Mouse (Mus musculus): ENCODE measurements at regions not wholly inside any gene's neighbourhood (a gene's known extent, or its start where the extent isn't known, plus 50 kb on each side); places are given as distances from the start of the nearest gene placed in this dataset.
"Not testable (repeated sequence)": the region's sequence is repeated elsewhere in the genome, so short reads cannot be mapped to it uniquely, and the experiment has no call there.

DNA sequence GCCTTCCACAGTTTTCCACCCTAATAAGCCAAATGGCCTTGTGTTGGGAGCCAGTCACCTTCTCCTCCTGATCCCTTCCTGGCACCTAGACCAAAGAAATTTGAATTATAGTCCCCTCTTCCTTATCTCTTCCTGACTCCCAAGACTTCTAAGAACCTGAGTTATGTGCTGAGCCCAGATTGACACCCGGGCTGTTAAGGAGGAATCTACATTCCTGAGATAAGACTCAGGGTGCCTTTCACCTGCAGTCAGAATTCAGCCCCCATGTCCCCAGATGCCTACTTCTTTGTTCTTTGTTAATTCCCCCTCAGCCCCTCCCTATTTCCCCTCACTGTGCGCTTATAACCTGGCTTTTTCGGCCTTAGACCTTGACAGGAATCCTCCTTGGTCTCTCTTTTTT lies 1531.6 kb upstream of the B3galt2 start:
- not testable (repeated sequence) for DNase-seq (ENCODE audit: low read depth)

DNA sequence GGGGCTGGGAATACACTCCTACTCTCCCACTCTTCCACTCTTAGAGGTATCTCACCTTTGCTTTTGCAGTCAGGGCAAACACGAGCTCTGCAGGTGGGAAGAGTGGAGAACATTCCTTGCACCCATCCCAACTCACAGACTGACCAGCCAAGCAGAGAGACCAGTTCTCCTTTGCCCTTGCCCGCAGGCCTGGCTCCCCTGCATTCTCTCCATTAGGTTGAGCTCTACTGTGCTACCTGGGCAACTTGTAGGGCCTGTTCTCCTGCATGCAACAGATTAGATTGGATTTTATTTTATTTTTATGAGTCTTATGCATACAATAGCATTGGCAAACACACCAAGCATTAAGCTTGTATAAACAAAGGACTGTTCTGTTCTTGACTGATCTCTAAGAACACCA lies 1483.2 kb upstream of the B3galt2 start:
- no peak for DNase-seq (ENCODE audit: low read depth)
- TF ChIP-seq POLR2A (IDR thresholded peaks at IDR 0.05; ENCODE audit: borderline replicate concordance, extremely low read depth, insufficient read depth, insufficient read length, poor library complexity, severe bottlenecking) (no peak), CTCF (IDR thresholded peaks at IDR 0.05; ENCODE audit: borderline replicate concordance, extremely low read depth, insufficient read depth, insufficient read length) (no peak)

DNA sequence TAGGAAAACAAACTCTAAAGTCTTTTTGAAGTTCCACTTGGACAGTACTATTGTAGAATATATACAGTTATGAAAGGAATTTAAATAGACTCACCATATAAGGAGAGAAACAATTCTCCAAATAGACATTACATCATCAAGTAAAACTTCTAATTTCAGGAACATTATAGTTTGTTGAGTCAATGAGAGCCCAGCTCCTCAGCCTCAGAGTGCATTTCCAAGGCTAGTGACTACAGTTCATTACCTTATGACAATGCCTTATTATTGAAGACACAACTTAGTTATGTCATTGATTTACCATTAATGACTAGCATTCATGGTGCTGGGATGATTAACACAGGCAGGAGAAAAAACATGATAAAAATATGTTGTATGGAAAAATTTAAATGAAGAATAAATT lies 1481.0 kb upstream of the B3galt2 start:
- TF ChIP-seq CTCF (IDR thresholded peaks at IDR 0.05; ENCODE audit: borderline replicate concordance, extremely low read depth, insufficient read depth, insufficient read length), result no peak
- no peak for TF ChIP-seq POLR2A (IDR thresholded peaks at IDR 0.05; ENCODE audit: borderline replicate concordance, extremely low read depth, insufficient read depth, insufficient read length, poor library complexity, severe bottlenecking)
- no peak for DNase-seq (ENCODE audit: low read depth)

DNA sequence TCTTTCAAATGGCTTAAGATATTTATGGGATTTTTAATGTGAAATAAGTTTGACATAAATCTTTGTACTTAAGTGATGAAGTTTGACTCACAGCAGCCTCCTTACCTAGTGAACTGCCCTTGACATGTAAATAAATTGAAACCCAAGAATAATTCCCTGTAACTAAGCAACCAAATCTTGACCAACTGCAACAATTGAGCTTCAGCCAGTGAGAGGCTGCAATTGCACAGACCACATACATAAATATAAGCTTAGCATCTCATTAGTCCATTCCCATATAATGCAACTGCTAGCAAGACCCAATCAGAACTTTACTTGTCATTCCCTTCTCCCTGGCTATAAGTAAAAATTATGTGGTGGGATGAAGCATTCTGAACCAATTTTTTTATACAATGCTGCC lies 1473.5 kb upstream of the B3galt2 start:
- peak; percentile 16 for DNase-seq (ENCODE audit: low read depth)
- no peak for TF ChIP-seq POLR2A (IDR thresholded peaks at IDR 0.05; ENCODE audit: borderline replicate concordance, extremely low read depth, insufficient read depth, insufficient read length, poor library complexity, severe bottlenecking)
- no peak for TF ChIP-seq CTCF (IDR thresholded peaks at IDR 0.05; ENCODE audit: borderline replicate concordance, extremely low read depth, insufficient read depth, insufficient read length)

DNA sequence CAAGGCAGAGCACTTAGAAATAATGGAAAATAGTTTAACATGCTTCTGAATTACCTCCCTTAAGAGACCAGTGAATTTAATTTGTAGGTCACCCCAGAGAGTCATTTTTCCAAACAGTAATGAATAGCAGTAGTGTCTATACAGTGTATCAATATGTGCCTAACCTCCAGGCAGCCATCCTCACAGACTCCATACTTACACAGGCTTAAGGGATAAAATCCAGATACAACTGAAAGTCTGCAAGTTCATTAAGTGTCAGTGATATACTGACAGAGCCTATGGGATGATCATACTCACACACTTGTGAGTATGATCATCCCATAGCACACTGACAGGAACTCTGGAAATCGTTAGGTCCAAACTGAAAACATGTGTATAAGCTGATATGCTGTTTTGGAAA lies 1469.3 kb upstream of the B3galt2 start:
- TF ChIP-seq POLR2A (IDR thresholded peaks at IDR 0.05; ENCODE audit: borderline replicate concordance, extremely low read depth, insufficient read depth, insufficient read length, poor library complexity, severe bottlenecking), result no peak
- no peak for TF ChIP-seq CTCF (IDR thresholded peaks at IDR 0.05; ENCODE audit: borderline replicate concordance, extremely low read depth, insufficient read depth, insufficient read length)

DNA sequence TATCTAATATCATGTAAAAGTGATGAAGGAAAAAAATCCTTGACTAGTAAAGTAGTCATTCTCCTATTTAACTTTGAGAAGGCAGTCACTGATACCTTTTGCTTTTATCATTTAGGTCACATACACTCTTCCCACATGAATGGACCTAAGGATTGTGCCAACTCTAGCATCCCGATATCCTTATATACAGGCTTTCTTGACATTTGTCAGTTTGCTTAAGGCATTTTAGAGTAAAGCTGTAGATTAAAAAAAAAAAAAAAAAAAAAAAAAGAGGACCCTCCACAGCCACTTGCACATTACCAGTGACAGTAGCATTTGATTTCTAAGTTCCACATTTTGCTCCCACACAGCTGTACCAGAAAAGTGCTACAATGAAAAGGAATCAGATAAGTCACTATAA lies 1425.7 kb upstream of the B3galt2 start:
- peak; percentile 35 for DNase-seq (ENCODE audit: low read depth)
- TF ChIP-seq CTCF (IDR thresholded peaks at IDR 0.05; ENCODE audit: borderline replicate concordance, extremely low read depth, insufficient read depth, insufficient read length) (no peak), POLR2A (IDR thresholded peaks at IDR 0.05; ENCODE audit: borderline replicate concordance, extremely low read depth, insufficient read depth, insufficient read length, poor library complexity, severe bottlenecking) (no peak)

More for the DNA sequence above, 1469.3 kb upstream of the B3galt2 start:
- no peak for DNase-seq (ENCODE audit: low read depth)

Data from brain, embryonic 14.5 days (tissue).